Mouse (Mus musculus): Measurements from ENCODE around the gene Runx2. TPM values are rescaled to one million over a fixed set of nuclear protein-coding genes. Genes with fewer than 3 reads are reported as not detected.

Gene Runx2
- polyA plus RNA-seq, 1 experiment from 2014 or later: 0.52 TPM

DNA sequence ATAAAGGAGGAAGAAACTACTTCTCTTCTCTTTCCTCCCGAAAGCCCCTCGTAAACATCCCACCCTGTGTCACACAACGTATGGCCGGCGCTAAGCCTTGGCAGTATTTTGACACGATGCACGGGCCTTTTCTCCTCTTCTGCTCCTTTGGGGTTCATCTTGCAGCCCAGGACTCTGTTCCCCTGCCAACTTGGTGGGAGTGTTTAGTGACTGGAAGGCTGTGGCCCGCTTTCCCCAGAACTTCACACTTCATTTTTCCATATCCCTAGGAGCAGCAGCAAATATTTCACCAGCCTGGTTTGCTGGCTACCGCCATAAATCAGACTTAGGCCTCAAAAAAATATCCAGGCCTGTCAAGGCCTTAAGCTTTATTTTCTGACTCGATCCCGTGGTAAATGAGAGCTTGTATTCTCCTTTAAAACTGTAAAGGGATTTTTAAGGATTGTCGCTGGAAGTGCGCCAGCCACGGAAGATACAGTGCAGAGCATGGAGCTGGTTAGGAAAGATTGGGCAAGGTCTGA, 249.2 kb downstream of the Runx2 start:
- H3K4me3 ChIP-seq (replicated peaks; ENCODE audit: low read length): no peak overlapping the region
- H3K9me3 ChIP-seq (ENCODE audit: control insufficient read depth, low read length): no peaks in the 10 kb centered on the region
- DNase-seq (ENCODE audit: low spot score) (no peak), ATAC-seq (ENCODE audit: low FRiP score) (no peak)
- H3K9ac ChIP-seq: no peak overlapping the region
- WGBS: 76% methylated on average over 14 of the region's 14 CpGs
- H3K27ac ChIP-seq: no peak overlapping the region
- no peak overlapping the region for H3K4me2 ChIP-seq (replicated peaks)
- H3K4me1 ChIP-seq (replicated peaks; ENCODE audit: control insufficient read depth, insufficient read depth, low read length): no peaks in the 10 kb centered on the region
- H3K36me3 ChIP-seq (replicated peaks; ENCODE audit: control insufficient read depth, insufficient read depth): no peaks in the 10 kb centered on the region
- no peaks in the 10 kb centered on the region for H3K27me3 ChIP-seq (ENCODE audit: control insufficient read depth, insufficient read depth, low read length)

- Histone ChIP-seq H3K4me3 (replicated peaks; ENCODE audit: low read length) (no peak overlapping the region), H3K9me3 (ENCODE audit: control insufficient read depth, low read length) (no peaks in the 10 kb centered on the region), H3K4me1 (replicated peaks; ENCODE audit: control insufficient read depth, insufficient read depth, low read length) (no peaks in the 10 kb centered on the region), H3K27me3 (ENCODE audit: control insufficient read depth, insufficient read depth, low read length) (no peaks in the 10 kb centered on the region), H3K9ac (no peak overlapping the region), H3K4me2 (replicated peaks) (no peak overlapping the region), H3K27ac (no peak overlapping the region), H3K36me3 (replicated peaks; ENCODE audit: control insufficient read depth, insufficient read depth) (no peaks in the 10 kb centered on the region)
- 91% methylated on average over 4 of the region's 4 CpGs for WGBS
- DNase-seq (ENCODE audit: low spot score) (no peak), ATAC-seq (ENCODE audit: low FRiP score) (no peak)
Measured at GRCm38 (mm10) chr17:44564611-44565198, 249.9 kb downstream of the Runx2 start.

DNA sequence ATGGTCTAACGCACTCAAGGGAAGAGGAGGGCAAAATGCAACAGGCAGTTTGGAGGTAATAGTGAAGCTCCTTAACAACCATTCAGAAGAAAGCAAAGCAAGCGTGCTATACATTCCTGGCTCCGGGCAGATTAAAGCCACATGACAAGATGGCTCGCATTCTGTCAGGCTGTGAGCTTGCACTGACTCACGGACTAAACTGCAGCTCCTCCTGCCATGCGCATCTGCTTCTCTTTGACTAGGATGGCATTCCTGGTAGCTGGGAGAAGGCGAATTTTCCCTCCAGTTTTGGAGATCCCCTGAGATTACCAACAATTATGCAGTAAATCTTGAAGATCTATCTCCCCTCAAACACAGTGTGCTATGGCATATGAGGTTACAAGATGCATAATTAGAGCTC, 254.6 kb downstream of the Runx2 start:
- H3K27me3 ChIP-seq (ENCODE audit: control insufficient read depth, insufficient read depth, low read length): no peaks in the 10 kb centered on the region
- DNase-seq (ENCODE audit: low spot score) (no peak), ATAC-seq (ENCODE audit: low FRiP score) (no peak)

DNA sequence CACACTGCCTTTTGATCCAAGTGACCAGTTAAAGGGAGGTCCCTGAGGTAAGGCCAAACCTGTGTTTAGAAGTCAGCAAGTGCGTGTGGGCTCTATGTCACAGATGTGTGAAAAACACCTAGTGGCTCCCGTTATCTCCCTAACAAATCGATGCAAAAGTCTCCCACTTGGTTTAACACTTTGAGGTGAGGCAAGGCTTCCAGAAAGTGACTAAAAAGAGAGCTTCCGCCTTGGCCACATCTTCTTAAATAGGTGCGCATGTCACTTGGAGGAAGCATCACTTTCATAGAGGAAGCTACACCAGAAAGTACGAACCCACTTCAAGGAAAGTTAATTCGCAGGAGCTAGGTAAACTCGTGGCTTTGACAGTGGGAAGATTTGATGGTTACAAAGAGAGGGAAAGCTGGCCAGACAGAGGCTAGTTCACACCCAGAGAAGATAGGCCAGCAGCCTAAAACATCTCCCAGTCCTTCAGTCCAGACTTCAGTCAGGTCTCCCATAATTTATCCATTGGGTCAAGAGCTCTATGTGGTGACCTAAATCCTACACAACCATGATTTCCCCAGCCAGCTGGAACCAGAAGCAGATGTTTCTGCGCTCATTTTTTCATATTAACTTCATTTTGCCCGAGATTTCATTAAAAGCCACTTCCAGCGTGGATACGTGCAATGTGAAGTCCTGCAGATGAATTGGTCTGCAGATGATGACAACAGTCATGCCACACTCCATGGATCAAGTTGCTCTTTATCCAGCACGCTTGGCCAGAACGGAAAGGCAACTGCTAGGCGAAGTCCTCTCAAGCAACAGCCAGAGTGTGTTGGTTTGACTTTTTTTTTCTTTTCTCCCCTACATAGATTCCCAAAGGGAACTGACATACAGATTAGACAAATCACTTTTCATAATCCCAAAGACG, 257.1 kb downstream of the Runx2 start:
- no peak overlapping the region for H3K9ac ChIP-seq
- H3K4me1 ChIP-seq (replicated peaks; ENCODE audit: control insufficient read depth, insufficient read depth, low read length): no peaks in the 10 kb centered on the region
- DNase-seq (ENCODE audit: low spot score) (no peak), ATAC-seq (ENCODE audit: low FRiP score) (no peak)
- 90% methylated on average over 16 of the region's 16 CpGs for WGBS
- no peaks in the 10 kb centered on the region for H3K27me3 ChIP-seq (ENCODE audit: control insufficient read depth, insufficient read depth, low read length)
- H3K4me3 ChIP-seq (replicated peaks; ENCODE audit: low read length): no peak overlapping the region
- H3K9me3 ChIP-seq (ENCODE audit: control insufficient read depth, low read length): no peaks in the 10 kb centered on the region
- H3K36me3 ChIP-seq (replicated peaks; ENCODE audit: control insufficient read depth, insufficient read depth): no peaks in the 10 kb centered on the region
- no peak overlapping the region for H3K4me2 ChIP-seq (replicated peaks)
- no peak overlapping the region for H3K27ac ChIP-seq

More for the DNA sequence above, 254.6 kb downstream of the Runx2 start:
- no peaks in the 10 kb centered on the region for H3K36me3 ChIP-seq (replicated peaks; ENCODE audit: control insufficient read depth, insufficient read depth)
- H3K9me3 ChIP-seq (ENCODE audit: control insufficient read depth, low read length): no peaks in the 10 kb centered on the region
- WGBS: 66% methylated on average over 7 of the region's 7 CpGs
- H3K4me1 ChIP-seq (replicated peaks; ENCODE audit: control insufficient read depth, insufficient read depth, low read length): no peaks in the 10 kb centered on the region
- H3K4me3 ChIP-seq (replicated peaks; ENCODE audit: low read length): no peak overlapping the region
- H3K4me2 ChIP-seq (replicated peaks): no peak overlapping the region
- no peak overlapping the region for H3K9ac ChIP-seq
- no peak overlapping the region for H3K27ac ChIP-seq

GRCm38 (mm10) chr17:44554941-44555340, 259.7 kb downstream of the Runx2 start:
- 92% methylated on average over 4 of the region's 4 CpGs for WGBS
- H3K27me3 ChIP-seq (ENCODE audit: control insufficient read depth, insufficient read depth, low read length): no peaks in the 10 kb centered on the region
- no peak for ATAC-seq (ENCODE audit: low FRiP score)

DNA sequence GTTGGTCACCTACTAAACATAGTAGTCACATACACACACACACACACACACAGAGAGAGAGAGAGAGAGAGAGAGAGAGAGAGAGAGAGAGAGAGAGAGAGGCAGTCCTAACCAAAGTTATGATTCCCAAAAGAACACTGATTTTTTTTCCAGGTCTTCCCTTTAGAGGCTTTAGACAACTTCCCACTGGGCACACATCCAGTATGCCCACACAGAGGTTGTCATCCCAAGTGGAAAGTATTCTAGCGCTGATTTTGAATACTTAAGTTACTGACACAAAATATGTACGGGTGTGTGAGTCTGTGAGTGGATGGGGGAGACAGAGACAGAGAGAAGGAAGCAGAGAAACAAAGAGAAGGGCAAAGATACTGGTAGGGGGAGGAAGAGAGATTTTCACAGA, 265.0 kb downstream of the Runx2 start:
- Histone ChIP-seq H3K9me3 (ENCODE audit: control insufficient read depth, low read length) (no peaks in the 10 kb centered on the region), H3K4me2 (replicated peaks) (no peak overlapping the region), H3K9ac (no peak overlapping the region), H3K27me3 (ENCODE audit: control insufficient read depth, insufficient read depth, low read length) (no peaks in the 10 kb centered on the region), H3K4me1 (replicated peaks; ENCODE audit: control insufficient read depth, insufficient read depth, low read length) (no peaks in the 10 kb centered on the region), H3K4me3 (replicated peaks; ENCODE audit: low read length) (no peak overlapping the region), H3K36me3 (replicated peaks; ENCODE audit: control insufficient read depth, insufficient read depth) (no peaks in the 10 kb centered on the region), H3K27ac (no peak overlapping the region)
- ATAC-seq (ENCODE audit: low FRiP score) (no peak), DNase-seq (ENCODE audit: low spot score) (no peak)
- 75% methylated on average over 2 of the region's 2 CpGs for WGBS

More at GRCm38 (mm10) chr17:44554941-44555340, 259.7 kb downstream of the Runx2 start:
- Histone ChIP-seq H3K36me3 (replicated peaks; ENCODE audit: control insufficient read depth, insufficient read depth) (no peaks in the 10 kb centered on the region), H3K4me1 (replicated peaks; ENCODE audit: control insufficient read depth, insufficient read depth, low read length) (no peaks in the 10 kb centered on the region), H3K4me3 (replicated peaks; ENCODE audit: low read length) (no peak overlapping the region), H3K9me3 (ENCODE audit: control insufficient read depth, low read length) (no peaks in the 10 kb centered on the region), H3K4me2 (replicated peaks) (no peak overlapping the region), H3K27ac (no peak overlapping the region), H3K9ac (no peak overlapping the region)
- DNase-seq (ENCODE audit: low spot score): no peak

DNA sequence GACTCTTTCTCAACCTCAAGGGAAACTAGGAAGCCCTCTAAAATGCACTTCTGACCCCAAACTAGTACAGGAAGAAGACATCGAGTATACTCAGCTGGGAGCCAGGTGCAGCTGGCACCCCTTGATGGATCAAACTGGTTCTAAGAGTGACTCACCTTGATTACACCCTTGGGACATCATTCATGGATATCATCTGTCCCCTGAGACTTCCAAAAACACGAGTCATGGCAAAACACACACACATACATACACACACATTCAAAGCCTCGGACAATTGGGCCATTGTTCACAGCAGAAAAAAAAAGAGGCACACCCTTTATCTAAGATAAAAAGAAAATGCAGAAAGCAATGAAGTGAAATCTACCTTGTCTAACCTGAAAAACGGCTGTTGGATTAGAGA, 266.7 kb downstream of the Runx2 start:
- no peak overlapping the region for H3K4me2 ChIP-seq (replicated peaks)
- H3K9ac ChIP-seq: no peak overlapping the region
- ATAC-seq (ENCODE audit: low FRiP score) (no peak), DNase-seq (ENCODE audit: low spot score) (no peak)
- H3K27me3 ChIP-seq (ENCODE audit: control insufficient read depth, insufficient read depth, low read length): no peaks in the 10 kb centered on the region
- no peaks in the 10 kb centered on the region for H3K36me3 ChIP-seq (replicated peaks; ENCODE audit: control insufficient read depth, insufficient read depth)
- H3K27ac ChIP-seq: no peak overlapping the region
- H3K4me1 ChIP-seq (replicated peaks; ENCODE audit: control insufficient read depth, insufficient read depth, low read length): no peaks in the 10 kb centered on the region
- H3K4me3 ChIP-seq (replicated peaks; ENCODE audit: low read length): no peak overlapping the region
- WGBS: 67% methylated on average over 4 of the region's 4 CpGs
- H3K9me3 ChIP-seq (ENCODE audit: control insufficient read depth, low read length): no peaks in the 10 kb centered on the region

GRCm38 (mm10) chr17:44546801-44547200, 267.8 kb downstream of the Runx2 start:
- 74% methylated on average over 8 of the region's 8 CpGs for WGBS
- no peaks in the 10 kb centered on the region for H3K9me3 ChIP-seq (ENCODE audit: control insufficient read depth, low read length)
- DNase-seq (ENCODE audit: low spot score): no peak
- no peak overlapping the region for H3K9ac ChIP-seq
- no peak overlapping the region for H3K4me2 ChIP-seq (replicated peaks)
- H3K4me1 ChIP-seq (replicated peaks; ENCODE audit: control insufficient read depth, insufficient read depth, low read length): no peaks in the 10 kb centered on the region
- H3K36me3 ChIP-seq (replicated peaks; ENCODE audit: control insufficient read depth, insufficient read depth): no peaks in the 10 kb centered on the region
- no peak overlapping the region for H3K4me3 ChIP-seq (replicated peaks; ENCODE audit: low read length)
- ATAC-seq (ENCODE audit: low FRiP score): no peak
- H3K27ac ChIP-seq: no peak overlapping the region
- H3K27me3 ChIP-seq (ENCODE audit: control insufficient read depth, insufficient read depth, low read length): no peaks in the 10 kb centered on the region

DNA sequence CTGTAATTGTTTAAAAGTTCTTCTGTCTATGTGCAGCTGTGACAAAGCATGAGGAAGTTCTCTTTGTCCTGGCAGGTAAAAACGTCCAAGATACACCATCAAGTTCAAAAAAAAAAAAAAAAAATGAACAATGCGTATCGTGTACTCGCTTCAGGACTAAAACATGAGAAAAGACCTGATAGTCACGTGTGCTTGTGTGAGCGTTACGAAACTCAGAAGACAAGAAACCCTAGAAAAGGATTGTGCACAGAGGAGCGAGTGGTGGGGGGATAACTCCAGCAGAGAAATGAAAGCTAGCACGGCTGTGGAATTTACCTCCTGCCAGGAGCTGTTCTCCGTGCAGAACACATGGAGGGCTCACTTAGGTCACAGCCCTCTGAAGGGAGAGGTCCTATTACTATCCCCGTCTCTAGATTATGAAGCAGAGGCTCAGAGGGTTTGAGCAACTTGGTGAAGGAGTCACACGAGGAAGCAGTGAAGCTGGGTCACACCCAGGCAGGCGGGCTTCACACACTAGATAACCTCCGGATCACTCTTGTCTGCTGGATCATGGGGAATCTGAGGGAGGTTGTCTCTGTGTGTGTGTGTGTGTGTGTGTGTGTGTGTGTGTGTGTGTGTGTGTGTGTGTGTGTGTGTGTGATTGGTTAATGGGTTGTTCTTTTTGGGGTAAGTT, 269.3 kb downstream of the Runx2 start:
- Histone ChIP-seq H3K4me1 (replicated peaks; ENCODE audit: control insufficient read depth, insufficient read depth, low read length) (no peaks in the 10 kb centered on the region), H3K4me2 (replicated peaks) (no peak overlapping the region), H3K36me3 (replicated peaks; ENCODE audit: control insufficient read depth, insufficient read depth) (no peaks in the 10 kb centered on the region), H3K27me3 (ENCODE audit: control insufficient read depth, insufficient read depth, low read length) (no peaks in the 10 kb centered on the region), H3K9ac (no peak overlapping the region), H3K4me3 (replicated peaks; ENCODE audit: low read length) (no peak overlapping the region), H3K27ac (no peak overlapping the region), H3K9me3 (ENCODE audit: control insufficient read depth, low read length) (no peaks in the 10 kb centered on the region)
- ATAC-seq (ENCODE audit: low FRiP score): no peak
- DNase-seq (ENCODE audit: low spot score): no peak
- 60% methylated on average over 14 of the region's 14 CpGs for WGBS
